Mouse (Mus musculus) bone marrow, adult 2 months (tissue): ENCODE results near the gene Plxna1.

Source experiments
- CTCF ChIP-seq: fragments of 200-500 bp; IDR thresholded peaks from 2 replicates; pipeline ENCODE4 v1.5.1; 2011; ENCODE audit warnings: low read length, control low read depth; ENCODE audit not compliant: control insufficient read depth, insufficient read depth
- POLR2A ChIP-seq: fragments of 200-500 bp; IDR thresholded peaks from 2 replicates; pipeline ENCODE4 v1.6.1; 2011; ENCODE audit warnings: low read depth, mild to moderate bottlenecking, control low read depth, low read length, borderline replicate concordance; ENCODE audit not compliant: control insufficient read depth

DNA sequence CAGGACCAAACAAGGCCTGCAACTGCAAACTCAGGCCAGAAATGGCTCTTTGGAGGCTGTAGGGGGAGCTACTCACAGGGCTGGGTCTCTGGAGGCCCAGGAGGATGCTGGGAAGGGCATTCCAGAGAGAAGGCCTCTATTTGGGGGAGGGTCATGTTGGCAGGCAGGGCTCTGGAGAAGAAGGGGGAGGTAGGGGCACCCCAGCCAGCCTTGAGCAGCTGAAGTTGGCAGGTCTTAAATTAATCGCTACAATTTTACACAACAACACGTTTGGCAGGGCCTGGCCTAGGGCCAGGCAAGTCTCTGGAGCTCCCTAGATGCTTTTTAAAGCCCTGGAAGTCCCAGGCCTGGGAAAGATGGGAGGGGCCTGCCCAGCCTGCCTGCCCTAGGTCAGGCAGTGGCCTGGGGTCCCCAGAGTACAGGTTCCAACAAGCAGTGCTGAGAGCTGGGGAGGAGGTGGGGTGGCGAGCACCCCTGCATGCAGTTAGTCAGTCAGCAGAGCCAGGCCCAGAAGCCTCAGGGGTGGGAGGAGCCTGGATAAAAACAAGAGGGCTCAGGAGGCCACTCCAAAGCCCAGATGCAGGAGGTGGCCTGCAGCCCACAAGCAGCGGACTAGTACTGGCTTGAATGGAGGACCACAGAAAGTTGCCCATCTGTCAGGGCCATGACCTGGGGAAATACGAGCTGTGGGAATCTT lies 10.8 kb downstream of the Plxna1 start:
- TF ChIP-seq CTCF, result no peak
- TF ChIP-seq POLR2A, result no peak
